Mouse (Mus musculus) heart, postnatal 36 days (tissue): ENCODE results near the gene Atat1. TPM values are rescaled to one million over a fixed set of nuclear protein-coding genes. Genes with fewer than 3 reads are reported as not detected.
A peak's percentile ranks its signal among the peaks of the same experiment; 100 is the strongest.

ENCODE experiments used
- DNase-seq, 2 experiments: peaks; one replicate each; pipeline ENCODE4 v3.0.0; 2021 to 2022
- intact Hi-C: fragments of 180-260 bp; cut with DNase I; formaldehyde crosslinking; loops from one replicate; pipeline ENCODE4 v1.15.1; 2025
- total RNA-seq, 2 experiments: library from RNA; stranded (reverse); gene quantifications; 2 replicates each; pipeline ENCODE4 v1.2.3; 2021

The Atat1 gene
- total RNA-seq, 2 experiments from 2014 or later: 6.6 to 6.8 TPM

DNA sequence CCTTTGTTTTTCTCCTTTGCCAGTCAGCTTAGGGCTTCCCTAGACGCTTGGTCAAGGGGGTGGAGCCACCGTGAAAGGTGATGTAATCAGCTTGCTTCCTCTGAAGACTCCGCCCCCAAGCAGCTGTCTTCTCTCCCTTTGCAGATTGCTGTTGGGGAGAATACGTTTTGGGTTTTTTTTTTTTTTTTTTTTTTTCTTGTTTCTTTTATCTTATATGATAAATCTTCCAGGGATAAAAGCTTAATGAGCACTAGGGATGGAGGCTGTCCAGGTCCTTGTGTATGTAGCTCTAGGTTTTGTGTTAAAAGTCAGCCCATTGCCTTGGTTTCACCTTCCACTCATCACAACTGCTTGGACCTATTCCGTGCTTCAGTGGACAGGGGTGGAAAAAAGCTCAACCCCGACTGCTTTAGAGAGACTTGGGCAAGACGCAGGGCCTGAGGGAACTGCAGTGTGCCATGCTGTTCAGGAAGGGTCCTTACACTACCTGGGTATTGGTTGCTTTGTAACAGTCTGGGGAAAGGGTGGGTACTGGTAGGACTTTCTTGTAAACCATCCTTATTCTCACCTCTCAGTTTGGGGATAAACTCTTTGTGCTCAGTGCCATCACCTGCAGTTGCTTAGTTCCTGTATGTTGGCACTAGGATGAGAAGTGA, 9.3 kb upstream of the Atat1 start:
- intact Hi-C loops: no loop called here
- peak; percentile 90 to 94 for DNase-seq

DNA sequence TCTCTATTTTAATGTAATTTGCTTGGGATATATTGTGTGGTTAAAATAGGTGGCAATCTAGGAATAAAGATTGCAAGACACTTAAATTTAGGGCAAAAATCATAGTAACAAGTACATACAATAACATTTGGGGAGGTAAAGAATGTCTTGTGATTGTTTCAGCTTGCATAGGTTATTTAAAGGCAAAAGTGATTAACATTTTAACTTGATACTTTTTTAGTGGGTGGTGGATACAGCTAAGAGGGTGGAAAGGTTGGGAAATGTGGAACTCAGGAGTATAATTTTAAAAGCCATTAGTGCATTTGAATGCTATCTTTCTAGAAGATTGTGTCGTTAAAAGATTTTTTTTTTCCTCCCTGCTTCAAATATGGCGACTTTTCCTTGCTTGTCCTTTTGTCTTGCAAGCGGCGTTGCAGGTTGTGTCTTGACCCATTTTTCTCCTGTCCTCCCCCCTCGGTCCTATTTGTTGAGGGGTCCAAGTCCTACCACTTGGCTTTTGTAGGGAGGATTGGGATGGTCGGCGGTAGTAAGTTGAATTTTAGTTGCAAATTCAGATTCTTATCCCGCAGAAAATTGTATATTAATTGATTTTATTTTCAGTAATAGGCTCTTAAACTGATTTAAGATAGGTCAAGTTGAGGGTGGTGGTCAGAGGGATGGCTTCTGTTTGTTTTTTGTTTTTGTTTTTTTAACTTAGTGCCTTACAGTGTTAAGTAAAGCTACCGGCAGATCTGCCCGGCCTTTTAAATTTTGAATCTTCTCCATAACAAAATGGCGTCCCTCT, 8.6 kb upstream of the Atat1 start:
- peak; percentile 53 to 62 for DNase-seq
- intact Hi-C loops: no loop called here

DNA sequence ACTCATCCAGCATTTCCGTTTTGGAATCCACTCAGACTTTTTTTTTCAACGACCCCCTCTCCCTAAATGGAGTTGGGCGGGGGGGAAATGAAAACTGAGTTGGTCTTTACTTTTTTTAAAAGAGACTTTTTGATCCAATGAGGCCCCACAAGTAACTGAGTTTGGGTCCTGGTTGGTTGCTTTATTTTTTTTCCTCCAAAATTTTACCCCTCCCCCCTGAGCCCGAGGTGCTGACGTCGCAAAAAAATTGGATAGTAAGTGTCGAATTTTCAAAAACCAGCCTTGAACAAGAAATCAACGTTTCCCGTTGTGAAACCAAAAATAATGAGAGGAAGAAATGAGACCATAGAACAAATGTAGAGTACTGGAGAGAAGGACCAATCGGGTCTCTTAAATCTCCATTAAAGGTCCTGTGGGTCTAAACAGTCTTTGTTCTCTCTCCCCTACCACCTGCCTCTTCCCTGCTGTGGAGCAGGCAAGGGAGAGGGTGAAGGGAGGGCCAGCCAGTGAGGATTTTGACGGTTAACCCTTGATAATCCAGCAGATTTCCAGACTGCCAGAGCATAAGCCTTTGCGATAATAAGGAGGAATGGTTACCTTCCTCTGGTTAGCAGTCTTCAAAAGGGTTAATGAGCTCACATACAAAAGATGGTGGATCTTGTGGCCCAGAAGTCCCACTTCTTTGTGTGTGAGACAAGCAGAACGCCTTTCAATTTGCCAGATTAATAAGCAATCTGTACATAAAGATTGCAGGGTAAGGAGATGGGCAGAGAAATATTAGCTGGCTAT, 7.8 kb upstream of the Atat1 start:
- DNase-seq: peak; percentile 46 to 59

DNA sequence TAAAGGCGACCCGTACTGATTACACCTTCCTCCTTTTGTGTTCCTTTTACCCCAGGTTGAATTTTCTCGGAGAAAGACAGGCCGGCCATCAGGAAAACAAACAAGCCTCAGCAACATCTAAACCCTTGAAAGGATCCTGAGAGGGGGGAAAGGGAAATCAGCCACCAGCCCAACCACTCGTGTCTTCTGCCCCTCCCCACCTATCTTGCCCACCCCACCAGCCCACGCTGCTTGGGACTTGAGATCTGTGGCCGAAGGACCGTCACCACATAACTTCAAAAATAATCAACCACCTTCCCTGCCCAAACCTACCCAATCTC, 7.2 kb upstream of the Atat1 start:
- DNase-seq: no peak
- intact Hi-C loops: loop anchor here (2.0 kb wide), 2 partner anchors 50 to 80 kb away; no protein-coding TSS in a partner anchor

More for the DNA sequence above, 7.8 kb upstream of the Atat1 start:
- intact Hi-C loops: loop anchor here (2.0 kb wide), 2 partner anchors 51 to 81 kb away; no protein-coding TSS in a partner anchor

DNA sequence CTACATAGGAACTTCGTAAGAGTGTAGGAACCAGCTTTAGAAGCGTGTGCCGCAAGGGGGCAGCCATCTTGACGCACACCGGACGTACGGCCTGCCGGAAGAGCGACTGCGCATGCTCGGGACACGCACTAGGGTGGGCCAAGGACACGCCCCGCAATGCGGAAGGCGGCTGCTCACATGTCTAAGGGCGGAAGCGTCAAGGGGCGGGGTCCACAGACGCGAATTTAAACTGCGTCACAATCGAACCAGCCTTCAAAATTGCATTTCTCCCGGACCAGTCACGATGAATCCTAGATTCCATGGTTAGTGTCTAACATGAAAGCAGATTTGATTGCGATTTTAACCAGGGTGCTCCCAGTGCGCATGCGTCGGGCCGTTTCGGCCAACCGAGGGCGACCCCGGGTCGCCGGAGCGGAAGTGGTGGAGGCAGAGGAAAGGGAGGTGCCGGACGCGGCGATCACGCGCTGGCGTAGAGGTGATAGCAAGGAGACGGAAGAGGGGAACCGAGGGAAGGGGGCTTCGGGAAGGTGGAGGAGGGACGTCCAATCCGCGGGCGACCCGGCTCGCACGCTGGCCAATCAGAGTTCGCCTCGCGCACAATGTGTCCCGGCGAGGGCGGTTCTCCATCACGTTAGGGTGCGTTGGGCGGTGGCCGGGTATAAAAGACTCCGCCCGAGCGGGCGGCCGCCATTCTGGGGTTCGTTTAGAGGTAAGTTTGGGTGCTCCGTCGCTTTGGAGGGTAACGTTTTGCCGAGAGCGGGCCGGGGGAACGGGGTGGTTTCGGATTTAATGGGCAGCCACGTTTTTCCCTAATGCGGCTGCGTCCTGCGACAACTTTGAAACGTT, 6.6 kb upstream of the Atat1 start, which contains the start of the genes Mrps18b and Ppp1r10:
Gene Mrps18b (minus strand): TSS at position 93 of the 846 bp plus-strand sequence.
Gene Ppp1r10 (plus strand): TSS at position 138 of the 846 bp plus-strand sequence.
- DNase-seq: peak; percentile 97 to 98
- intact Hi-C loops: loop anchor here (2.0 kb wide), 2 partner anchors 50 to 80 kb away; no protein-coding TSS in a partner anchor

DNA sequence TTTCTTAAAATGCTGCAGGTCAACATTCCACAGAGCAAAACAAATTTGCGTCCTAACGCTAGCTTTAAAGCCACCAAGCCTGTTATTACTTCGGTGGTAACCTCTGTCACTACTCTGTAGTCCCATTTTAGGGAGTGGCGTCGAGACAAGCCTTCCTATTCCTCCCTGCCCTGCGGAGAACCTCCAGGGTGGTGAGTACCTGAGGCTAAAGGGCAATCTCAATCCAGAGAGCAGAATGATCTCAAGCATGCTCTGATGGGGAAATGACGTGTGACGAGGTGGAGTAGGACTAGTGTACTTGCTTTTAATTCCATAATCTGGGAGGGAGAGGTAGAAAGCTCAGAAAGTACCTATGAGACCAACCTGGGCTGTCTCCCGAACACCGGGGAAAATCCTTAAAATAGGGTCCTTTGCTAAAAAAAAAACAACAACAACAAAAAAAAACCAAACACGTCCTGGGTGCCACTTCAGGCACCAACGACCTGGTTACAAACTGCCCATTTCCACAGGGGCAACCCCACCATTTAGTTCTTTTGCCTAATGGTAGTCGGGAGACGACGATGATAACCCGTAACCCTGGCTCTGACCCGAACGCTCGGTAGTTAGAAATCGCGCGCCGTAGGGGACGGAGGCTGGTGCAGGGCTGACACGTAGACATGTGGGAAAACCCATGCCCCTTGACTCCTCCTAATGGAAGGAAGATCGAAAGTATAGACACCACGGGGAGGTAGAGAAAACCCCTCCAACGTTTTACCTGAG, 5.8 kb upstream of the Atat1 start:
- DNase-seq: no peak
- intact Hi-C loops: loop anchor here (2.0 kb wide), 3 partner anchors 17 to 79 kb away; no protein-coding TSS in a partner anchor

DNA sequence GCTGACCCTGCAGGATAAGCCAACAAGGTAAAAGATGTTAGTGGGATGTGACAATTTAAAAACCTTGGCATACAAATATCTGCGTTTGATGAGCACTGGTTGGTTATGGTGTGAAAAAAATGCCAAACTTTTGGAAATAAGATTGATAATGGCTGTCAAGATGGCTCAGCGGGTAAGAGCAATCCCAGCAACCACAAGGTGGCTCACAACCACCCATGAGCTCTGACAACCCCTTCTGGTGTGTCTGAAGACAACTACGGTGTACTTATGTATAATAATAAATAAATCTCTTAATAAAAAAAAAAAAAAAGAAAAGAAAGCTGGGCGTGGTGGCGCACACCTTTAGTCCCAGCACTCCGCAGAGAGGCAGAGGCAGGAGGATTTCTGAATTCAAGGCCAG, 5.1 kb upstream of the Atat1 start:
- intact Hi-C loops: loop anchor here (2.0 kb wide), 1 partner anchor 16 kb away; no protein-coding TSS in a partner anchor
- no peak for DNase-seq

DNA sequence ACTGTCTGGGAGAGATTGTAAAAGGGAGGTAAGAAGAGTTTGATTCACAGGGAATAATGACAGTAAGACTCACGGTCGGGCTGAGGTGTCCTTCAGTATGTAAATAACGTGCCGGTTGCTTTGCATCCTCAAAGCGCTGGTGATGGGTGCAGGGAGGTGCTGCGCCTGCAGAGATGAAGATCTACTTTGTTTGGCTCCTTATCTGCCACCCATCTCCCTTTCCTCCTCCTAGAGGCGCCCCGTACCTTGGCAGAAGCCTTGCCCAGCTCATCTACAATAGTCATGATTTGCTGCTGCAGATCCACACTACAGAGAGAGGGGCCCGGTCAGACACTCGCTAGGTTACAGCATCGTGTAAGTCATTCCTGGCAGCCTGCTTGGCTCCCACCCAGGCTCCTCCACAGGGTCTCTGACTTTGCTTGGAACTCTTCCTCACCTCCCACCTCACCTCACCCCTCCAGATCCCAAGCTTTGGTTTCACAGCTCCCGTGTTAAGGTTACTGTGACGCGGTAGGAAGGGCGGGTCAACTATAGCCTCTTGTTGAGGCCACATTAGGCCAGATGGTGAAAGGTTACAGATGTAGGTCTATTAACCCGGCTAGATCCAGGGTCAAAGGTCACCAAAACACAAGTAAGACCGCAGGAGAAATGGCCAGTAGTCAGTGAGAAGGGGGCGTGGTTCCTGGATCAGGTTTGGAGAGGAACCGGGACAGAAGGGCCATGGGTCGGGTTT, 523 bp downstream of the Atat1 start:
- DNase-seq: no peak
- intact Hi-C loops: loop anchor here (2.0 kb wide), 1 partner anchor 29 kb away; no protein-coding TSS in a partner anchor

DNA sequence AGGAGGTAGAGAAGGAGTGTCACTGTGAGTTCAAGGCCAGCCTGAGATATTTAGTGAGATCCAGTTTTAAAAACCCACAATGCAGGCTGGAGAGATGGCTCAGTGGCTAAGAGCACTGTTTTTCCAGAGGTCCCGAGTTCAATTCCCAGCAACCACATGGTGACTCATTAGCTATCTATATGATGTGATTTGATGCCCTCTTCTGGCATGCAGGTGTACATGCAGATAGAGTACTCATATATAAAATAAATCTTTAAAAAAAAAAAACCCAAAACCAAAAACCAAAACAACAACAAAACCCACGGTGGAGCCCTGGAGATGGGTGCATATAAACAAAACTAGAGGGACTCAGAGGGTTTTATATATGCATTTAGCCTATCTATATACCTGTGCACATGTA, 2.3 kb downstream of the Atat1 start:
- DNase-seq: no peak
- intact Hi-C loops: loop anchor here (2.0 kb wide), 1 partner anchor 27 kb away; no protein-coding TSS in a partner anchor

DNA sequence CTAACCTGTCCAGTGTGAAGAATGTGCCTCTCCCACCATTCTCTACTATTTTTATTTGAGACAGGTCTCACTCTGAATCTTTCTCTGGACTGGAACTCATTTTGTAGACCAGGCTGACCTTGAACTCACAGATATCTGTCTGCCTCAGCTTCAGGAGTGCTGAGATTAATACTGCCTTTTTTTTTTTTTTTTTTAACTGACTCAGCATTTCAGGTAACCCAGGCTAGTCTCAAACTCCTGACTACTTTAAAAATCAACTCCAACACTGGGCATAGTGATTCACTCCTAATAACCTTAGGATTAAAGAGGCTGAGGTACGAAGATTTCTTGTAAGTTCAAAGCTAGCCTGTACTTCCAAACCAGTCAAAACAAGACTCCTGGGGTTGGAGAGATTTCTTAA, 4.3 kb downstream of the Atat1 start:
- intact Hi-C loops: no loop called here
- no peak for DNase-seq

DNA sequence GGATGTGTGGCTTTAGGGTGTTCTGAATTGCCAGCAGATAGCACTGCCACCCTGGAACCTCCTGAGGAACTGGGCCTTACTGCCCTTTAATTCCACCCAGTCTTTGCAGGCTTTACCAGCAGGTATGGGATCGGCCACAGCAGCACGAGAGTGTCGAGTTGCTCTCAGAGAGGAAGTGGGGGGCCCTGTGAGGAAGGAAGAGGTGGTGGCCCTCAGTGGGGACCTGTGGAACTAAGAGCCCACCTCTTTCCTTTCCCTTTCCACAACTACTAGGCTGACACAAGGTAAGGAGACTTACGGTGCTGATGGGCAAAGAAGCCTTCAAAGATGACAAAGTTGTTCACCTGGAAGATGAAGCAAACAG, 5.9 kb downstream of the Atat1 start:
- intact Hi-C loops: no loop called here
- no peak for DNase-seq

DNA sequence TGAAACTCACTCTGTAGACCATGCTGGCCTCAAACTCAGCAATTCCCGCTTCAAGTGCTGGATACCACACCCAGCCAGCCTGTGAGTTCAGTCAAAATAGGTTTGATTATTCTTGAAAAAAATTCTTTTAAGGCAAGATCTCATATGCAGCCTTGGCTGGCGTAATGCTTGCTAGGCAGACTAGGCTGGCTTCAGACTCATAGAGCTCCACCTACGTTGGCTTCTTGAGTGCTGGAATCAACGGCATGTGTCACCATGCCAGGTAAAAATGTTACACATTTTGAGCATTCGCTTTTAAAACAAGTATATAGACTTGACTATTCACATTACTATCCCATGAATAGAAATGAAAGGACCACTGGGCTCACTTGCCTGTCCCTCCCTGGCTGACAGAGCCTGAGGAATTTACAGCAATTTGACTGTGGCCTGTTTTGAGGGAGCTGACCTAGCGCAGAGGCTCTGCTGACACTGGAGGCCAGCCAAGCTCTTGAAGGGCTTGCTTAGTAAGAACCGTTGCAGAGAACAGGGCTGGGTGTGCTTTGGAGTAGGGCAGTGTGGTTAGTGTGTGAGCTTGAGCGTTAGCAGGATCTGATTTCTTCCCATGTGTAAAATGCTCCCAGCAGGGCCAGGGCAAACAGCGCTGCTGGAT, 6.4 kb downstream of the Atat1 start:
- DNase-seq: peak; percentile 39 to 50
- intact Hi-C loops: no loop called here

DNA sequence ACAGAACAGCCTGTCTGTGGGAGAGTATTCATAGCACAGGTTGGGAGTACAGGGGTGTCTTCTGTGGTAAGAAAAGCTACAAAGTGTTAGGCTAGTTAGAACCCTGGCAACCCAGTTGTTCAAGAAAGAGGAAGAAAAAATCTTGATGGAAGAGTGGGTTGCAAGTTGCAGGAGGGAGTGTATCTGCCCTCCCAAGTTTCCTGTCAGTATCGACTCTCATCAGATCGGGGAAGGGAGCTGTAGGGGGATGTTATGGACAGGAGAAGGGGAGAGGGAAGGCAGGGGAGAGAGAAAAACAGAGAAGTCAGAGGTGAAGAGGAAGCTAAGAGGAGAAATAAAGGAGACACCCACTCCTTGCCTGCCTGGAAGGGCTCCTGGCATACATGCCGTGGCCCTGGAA, 9.2 kb downstream of the Atat1 start:
- intact Hi-C loops: no loop called here
- no peak for DNase-seq

DNA sequence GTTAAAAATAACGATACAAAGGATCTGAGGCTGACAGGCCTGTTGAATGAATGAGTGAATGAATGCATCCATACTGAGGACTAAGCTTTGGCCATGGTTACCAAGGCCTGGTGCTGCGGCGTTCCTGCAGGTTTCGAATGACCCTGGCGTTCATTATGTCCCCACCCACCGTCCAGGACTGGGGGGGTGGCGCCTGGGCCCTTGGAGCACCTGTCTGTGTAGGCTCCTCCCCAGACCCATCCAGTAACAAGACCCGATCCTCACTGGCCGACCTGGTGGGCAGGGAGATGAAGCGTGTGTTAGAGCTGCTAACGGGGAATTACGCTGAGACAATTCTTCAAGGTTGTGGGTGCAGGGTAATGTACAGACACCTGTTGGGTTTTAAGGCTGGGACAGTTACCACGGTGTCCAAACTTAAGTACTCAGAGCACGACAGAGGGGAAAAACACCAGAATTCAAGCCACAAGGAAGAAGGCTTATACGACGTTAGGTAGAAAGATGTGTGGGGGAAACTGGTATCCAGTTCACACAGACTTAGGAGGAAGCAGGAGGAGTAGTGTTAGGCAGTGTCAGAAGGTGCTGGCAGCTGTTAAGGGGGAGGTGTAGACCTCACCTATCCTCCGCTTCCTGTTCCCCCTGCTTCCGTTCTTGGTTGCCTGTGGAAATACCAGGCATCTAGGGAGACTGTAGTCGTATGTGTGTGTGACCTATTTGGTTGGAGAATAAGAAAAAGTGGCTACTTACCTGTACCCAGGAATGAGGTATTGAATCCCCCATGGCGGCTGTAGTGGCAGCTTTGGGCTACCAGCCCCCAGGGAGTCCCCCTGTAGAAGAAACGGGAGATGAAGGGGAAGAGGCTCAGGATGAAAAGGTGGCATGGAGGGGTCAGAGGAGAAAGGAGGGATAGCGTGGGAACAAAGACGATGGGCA, 12.0 kb downstream of the Atat1 start:
- intact Hi-C loops: loop anchor here (2.0 kb wide), 1 partner anchor 17 kb away; no protein-coding TSS in a partner anchor
- DNase-seq: no peak

DNA sequence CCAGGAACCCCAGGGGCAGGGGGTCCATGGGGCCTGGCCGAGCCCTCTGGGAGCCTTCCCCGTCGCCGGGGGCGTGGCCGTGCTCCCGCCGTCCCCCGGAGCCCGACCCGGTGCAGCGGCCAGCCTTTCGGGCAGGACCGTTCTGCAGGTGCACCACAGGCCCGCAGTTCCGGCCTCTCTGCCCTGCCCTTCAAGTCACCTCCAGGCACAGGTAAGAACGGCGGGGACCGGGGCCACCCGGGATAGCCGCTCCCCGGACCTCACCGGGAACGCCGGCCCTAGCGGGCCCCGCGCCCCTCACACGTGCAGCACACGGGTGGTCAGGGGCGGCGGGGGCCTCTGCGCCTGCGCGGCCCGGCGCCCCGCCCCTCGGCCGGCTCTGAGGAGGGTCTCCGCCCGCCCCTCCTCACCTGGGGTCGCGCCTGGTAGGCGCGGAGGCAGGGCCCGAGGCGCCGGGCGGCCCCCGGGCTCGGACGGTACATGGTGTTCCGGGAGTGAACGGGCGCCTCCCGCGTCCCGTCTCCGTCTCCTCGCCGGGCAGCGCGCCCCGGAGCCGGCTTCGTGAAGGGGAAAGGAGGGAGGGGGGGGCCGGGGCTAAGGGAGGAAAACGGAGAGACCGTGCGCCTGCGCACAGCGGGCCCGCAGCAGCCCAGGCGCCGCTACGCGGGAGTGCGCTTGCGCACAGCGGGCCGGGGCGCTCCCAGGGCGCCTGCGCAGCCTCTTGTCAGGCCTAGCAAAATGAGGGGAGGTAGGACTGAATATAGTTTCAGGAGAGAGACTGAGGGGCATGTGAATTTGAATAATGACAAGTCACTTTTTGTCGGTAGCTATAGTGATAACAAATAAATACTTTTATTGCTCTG, 12.9 kb downstream of the Atat1 start, which contains the start of gene 2310061I04Rik:
Gene 2310061I04Rik (minus strand): TSS at position 651 of the 863 bp plus-strand sequence.
- intact Hi-C loops: loop anchor here (1.0 kb wide), 1 partner anchor 16 kb away; no protein-coding TSS in a partner anchor

DNA sequence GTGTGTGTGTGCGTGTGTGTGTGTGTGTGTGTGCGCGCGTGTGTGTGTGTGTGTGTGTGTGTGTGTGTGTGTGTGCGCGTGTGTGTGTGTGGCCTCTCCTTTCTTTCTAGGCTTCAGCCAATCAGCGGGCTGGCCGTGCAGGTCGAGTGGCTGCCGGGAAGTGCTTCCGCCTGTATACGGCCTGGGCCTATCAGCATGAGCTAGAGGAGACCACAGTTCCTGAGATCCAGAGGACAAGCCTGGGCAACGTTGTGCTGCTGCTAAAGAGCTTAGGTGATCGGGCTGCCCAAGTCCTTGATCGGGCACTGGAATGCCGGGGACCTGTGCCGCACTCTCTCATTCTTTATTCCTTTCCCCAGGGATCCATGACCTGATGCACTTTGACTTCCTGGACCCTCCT, 22.1 kb downstream of the Atat1 start:
- no peak for DNase-seq
- intact Hi-C loops: no loop called here

More for the DNA sequence above, 12.9 kb downstream of the Atat1 start, which contains the start of gene 2310061I04Rik:
- peak; percentile 91 to 92 for DNase-seq
